Mouse (Mus musculus): ENCODE results near the gene Pibf1.

Pibf1 gene

GRCm38 (mm10) chr14:99099267-99099966 is at the start of gene Pibf1, which contains the start of gene Dis3:
Gene Pibf1, plus strand, starts transcription at chr14:99099424.
Gene Dis3, minus strand, starts transcription at chr14:99099770.
- in situ Hi-C loops (cut with MboI, MseI), result no loop called here

GRCm38 (mm10) chr14:99058959-99059586 is 40.2 kb upstream of the Pibf1 start:
- in situ Hi-C loops (cut with MboI, MseI), result no loop called here

DNA sequence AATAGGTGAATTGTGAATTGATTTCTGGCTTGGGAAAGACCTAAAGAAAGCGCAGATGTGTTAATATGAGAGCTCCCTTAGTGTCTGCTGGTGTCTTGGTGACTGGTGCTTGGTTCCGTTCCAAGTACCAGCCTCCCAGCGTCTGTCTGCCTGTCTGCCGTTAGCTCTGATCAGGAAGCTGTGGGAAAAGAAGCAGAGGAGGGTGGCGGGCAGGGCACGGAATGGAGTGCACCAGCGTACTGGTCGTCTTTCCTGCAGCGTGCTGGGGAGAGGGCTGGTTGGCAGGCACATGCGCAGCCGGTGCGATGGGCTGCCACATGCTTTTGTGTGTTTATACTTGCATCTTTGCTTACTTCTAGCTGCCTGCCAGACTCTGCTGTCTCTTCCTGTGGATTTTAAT is 38.6 kb upstream of the Pibf1 start:
- in situ Hi-C loops (cut with MboI, MseI), result no loop called here

- in situ Hi-C loops (cut with MboI, MseI), result no loop called here
Measured at GRCm38 (mm10) chr14:99063091-99063490, 36.1 kb upstream of the Pibf1 start.

DNA sequence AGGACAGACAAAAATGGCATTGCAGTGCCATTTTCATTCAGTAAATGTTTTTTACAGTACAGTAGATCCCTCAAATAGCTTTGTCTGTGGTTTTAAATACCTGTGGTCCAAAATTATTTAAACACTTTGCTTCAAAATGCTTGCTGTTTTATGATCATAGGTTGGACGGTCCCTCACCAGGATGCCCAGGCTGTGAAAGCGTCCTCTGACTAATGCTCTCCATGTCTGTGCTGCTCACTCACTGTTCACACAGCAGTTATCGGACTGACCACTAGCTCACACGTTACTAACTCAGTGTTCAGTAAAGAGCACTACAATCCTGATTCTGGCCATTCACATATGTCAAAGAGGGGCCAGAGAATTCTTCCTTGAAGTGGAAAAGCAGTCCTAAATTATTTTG is 28.1 kb upstream of the Pibf1 start:
- in situ Hi-C loops (cut with MboI, MseI), result no loop called here

GRCm38 (mm10) chr14:99088947-99089346 is 10.3 kb upstream of the Pibf1 start:
- in situ Hi-C loops (cut with MboI, MseI), result no loop called here

DNA sequence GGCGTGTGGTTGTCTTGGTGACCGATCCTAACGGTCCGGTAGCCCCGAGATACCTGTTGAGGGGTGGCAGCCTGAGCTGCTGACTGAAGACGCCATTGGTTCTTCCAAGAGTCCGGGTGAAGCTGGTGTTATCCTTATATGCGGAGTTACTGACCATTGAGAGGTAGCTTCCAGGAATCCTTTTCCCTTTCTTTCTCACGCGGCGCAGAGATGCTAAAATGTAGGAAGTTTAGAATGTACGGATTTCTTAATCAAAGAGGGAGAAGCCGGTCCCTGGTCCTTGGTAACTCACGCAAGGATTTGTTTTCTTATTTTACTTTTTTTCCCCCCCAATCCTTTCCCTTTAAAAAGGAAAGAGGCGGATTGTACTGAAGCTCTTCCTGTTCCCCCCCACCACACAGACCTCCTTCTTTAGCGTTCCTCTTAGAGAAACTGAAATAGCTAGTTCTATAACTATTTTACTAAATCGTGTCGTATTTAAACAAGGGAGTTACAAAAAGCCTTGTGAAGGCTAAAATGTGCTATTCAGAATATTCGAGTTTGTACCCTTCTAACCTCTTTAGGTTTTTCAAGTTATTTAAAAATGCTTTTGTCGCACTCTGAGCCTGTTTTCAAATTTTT is 853 bp downstream of the Pibf1 start:
- in situ Hi-C loops (cut with MboI, MseI), result no loop called here

- in situ Hi-C loops (cut with MboI, MseI), result no loop called here
Measured at GRCm38 (mm10) chr14:99103050-99103449, 3.8 kb downstream of the Pibf1 start.

- in situ Hi-C loops (cut with MboI, MseI), result no loop called here
Measured at GRCm38 (mm10) chr14:99104542-99105123, 5.4 kb downstream of the Pibf1 start.

DNA sequence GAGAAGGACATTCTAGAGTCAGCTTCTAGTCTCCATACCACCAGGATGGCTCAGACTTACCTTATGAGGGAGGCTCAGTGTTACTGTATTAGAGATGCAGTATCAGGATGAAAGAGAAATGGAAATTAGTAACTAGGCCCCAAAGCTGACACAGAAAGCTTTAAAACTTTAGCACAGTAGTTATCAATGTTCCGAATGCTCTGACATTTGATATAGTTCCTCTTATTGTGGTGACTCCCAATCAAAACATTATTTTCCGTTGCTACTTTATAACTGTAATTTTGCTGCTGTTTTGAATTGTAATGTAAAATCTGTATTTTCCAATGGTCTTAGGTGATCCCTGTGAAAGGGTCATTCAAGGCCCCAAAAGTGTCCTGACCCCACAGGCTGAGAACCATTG is 7.4 kb downstream of the Pibf1 start:
- in situ Hi-C loops (cut with MboI, MseI), result no loop called here

DNA sequence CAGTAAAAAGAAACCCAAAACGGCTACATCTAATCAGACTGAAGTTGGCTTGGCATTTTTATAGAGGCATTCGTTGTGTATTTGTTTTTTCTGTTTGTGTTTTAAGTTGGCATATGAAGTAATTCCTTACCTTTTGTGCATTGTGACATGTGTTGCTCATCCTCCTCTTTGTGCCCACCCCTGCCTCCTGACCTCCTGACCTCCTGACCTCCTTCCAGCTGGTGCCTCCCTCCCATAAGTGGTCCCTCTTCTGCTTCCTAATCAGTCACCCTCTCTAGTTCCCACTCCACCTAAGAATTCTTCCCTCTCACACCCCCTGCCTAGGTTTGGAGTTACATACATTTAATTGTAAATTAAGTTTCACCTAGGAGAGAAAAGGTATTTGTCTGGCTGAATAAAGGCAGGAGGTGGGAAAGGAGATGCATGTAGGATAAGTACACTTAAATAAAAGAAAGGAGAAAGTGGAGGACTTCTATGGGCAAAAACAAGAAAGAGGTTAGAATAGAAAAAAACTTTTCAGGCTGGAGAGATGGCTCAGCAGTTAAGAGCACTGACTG is 8.5 kb downstream of the Pibf1 start:
- in situ Hi-C loops (cut with MboI, MseI), result no loop called here

- in situ Hi-C loops (cut with MboI, MseI), result no loop called here
Measured at GRCm38 (mm10) chr14:99108762-99109161, 9.5 kb downstream of the Pibf1 start.

GRCm38 (mm10) chr14:99117576-99117975 is 18.4 kb downstream of the Pibf1 start:
- in situ Hi-C loops (cut with MboI, MseI), result no loop called here

GRCm38 (mm10) chr14:99121584-99122339 is 22.5 kb downstream of the Pibf1 start:
- in situ Hi-C loops (cut with MboI, MseI), result no loop called here

DNA sequence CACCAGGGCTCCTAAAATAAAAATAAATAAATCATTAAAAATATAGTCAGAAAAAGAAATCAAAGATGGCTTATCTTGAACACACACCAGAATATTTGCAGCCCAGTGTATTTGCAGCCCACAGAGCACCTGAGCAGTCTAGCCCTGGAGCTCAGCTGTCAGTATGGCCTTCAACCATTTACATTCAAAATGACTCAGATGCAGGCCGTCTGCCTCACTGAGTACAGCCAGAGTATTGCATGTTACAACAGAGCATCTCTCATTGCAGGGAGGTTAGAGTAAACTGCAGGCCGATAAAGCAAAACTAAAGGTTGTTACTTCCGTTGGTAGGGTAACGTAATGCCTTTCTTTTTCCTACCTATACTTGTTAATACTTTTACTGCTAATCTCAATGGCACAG is 24.9 kb downstream of the Pibf1 start:
- in situ Hi-C loops (cut with MboI, MseI), result no loop called here

GRCm38 (mm10) chr14:99126713-99127112 is 27.5 kb downstream of the Pibf1 start:
- in situ Hi-C loops (cut with MboI, MseI), result no loop called here

DNA sequence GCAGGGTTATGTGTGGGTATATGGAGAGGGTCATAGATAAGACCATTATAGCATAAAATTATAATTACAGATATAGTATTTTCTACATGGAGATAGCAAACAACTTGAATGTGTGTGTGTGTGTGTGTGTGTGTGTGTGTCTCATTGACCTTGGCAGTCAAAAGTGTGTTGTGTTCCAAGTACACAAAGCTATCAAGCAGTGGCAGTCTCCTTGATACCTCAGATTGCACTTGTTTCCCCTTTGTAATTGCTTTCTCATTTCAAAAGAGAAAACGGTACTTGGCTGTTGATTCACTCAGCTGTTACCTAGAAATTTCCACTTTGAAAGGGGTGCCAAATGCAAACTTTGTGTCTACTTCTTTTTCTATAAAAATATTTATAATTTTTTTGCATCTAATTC is 28.3 kb downstream of the Pibf1 start:
- in situ Hi-C loops (cut with MboI, MseI), result no loop called here

- in situ Hi-C loops (cut with MboI, MseI), result no loop called here
Measured at GRCm38 (mm10) chr14:99129050-99129449, 29.8 kb downstream of the Pibf1 start.

- in situ Hi-C loops (cut with MboI, MseI), result no loop called here
Measured at GRCm38 (mm10) chr14:99134048-99134447, 34.8 kb downstream of the Pibf1 start.

- in situ Hi-C loops (cut with MboI, MseI), result no loop called here
Measured at GRCm38 (mm10) chr14:99135761-99136160, 36.5 kb downstream of the Pibf1 start.

GRCm38 (mm10) chr14:99136297-99136696 is 37.1 kb downstream of the Pibf1 start:
- in situ Hi-C loops (cut with MboI, MseI), result no loop called here

GRCm38 (mm10) chr14:99140036-99140435 is 40.8 kb downstream of the Pibf1 start:
- in situ Hi-C loops (cut with MboI, MseI), result no loop called here

All from T-helper 2 cell (primary cell).